Mouse (Mus musculus) intestine, embryonic 14.5 days (tissue): ENCODE measurements around the gene Zfp949. TPM values are rescaled to one million over a fixed set of nuclear protein-coding genes. Genes with fewer than 3 reads are reported as not detected.

Experiments
- ATAC-seq: fragments of 200-750 bp; cut with Nextera tagmentation; replicated peaks from 2 replicates; pipeline ENCODE4 v1.8.0; 2017; ENCODE audit warnings: low read depth, moderate number of reproducible peaks, moderate TSS enrichment, moderate library complexity; ENCODE audit not compliant: low FRiP score, low TSS enrichment
- DNase-seq: peaks from one replicate; pipeline ENCODE4 v3.0.0-alpha.2; 2018; ENCODE audit warnings: low spot score
- H3K27ac ChIP-seq: fragments of 300-500 bp; sonication (generic); 2 replicates; pipeline ENCODE4 v1.5.1; 2014; ENCODE audit warnings: low read depth, mild to moderate bottlenecking, control low read depth
- H3K27me3 ChIP-seq: fragments of 300-500 bp; sonication (generic); replicated peaks from 2 replicates; pipeline ENCODE4 v1.6.1; 2014; ENCODE audit warnings: low read length, control low read depth; ENCODE audit not compliant: control insufficient read depth, insufficient read depth
- H3K36me3 ChIP-seq: fragments of 300-500 bp; sonication (generic); 2 replicates; pipeline ENCODE4 v1.6.1; 2014; ENCODE audit warnings: low read length, control low read depth; ENCODE audit not compliant: control insufficient read depth, insufficient read depth
- H3K4me1 ChIP-seq: fragments of 300-500 bp; sonication (generic); replicated peaks from 2 replicates; pipeline ENCODE4 v1.6.1; 2014; ENCODE audit warnings: low read length, control low read depth, mixed read lengths; ENCODE audit not compliant: control insufficient read depth, insufficient read depth
- H3K4me2 ChIP-seq: fragments of 300-500 bp; sonication (generic); 2 replicates; pipeline ENCODE4 v1.6.1; 2014; ENCODE audit warnings: low read length
- H3K4me3 ChIP-seq: fragments of 300-500 bp; sonication (generic); 2 replicates; pipeline ENCODE4 v1.5.1; 2014; ENCODE audit warnings: low read depth, low read length, control low read depth, mixed read lengths
- H3K9ac ChIP-seq: fragments of 300-500 bp; sonication (generic); 2 replicates; pipeline ENCODE4 v1.6.1; 2014; ENCODE audit warnings: mild to moderate bottlenecking, low read length
- H3K9me3 ChIP-seq: fragments of 300-500 bp; sonication (generic); 2 replicates; pipeline ENCODE4 v1.6.1; 2016; ENCODE audit warnings: low read length, control low read depth; ENCODE audit not compliant: control insufficient read depth
- WGBS: fragments of 180-500 bp; shearing (Covaris S2); extraction: QIAGEN DNeasy Blood & Tissue Kit; methylation state at CpG from one replicate; pipeline ENCODE4 v1.1.7; 2014; 5-methylcytosine and 5-hydroxymethylcytosine counted together
- polyA plus RNA-seq: library from polyadenylated mRNA; unstranded; fragments of >200 nt; fragmentation: Nextera tagmentation; extraction: Ambion mirVana; gene quantifications from 2 replicates; pipeline ENCODE4 v1.2.1, GENCODE M21; 2014

Gene Zfp949
- polyA plus RNA-seq, 1 experiment from 2014 or later, result 9.6 TPM

- H3K4me3 ChIP-seq, result no peak overlapping the region
- 86% methylated on average over 3 of the region's 3 CpGs for WGBS
- no peaks in the 10 kb centered on the region for H3K4me1 ChIP-seq
- H3K27me3 ChIP-seq, result no peaks in the 10 kb centered on the region
- H3K27ac ChIP-seq, result no peak overlapping the region
- no peak for ATAC-seq
- no peak overlapping the region for H3K4me2 ChIP-seq
- H3K36me3 ChIP-seq, result no peaks in the 10 kb centered on the region
- no peak for DNase-seq
- no peaks in the 10 kb centered on the region for H3K9me3 ChIP-seq
- H3K9ac ChIP-seq, result no peak overlapping the region
These were observed 18.2 kb upstream of the Zfp949 start for GRCm38 (mm10) chr9:88529571-88529970.

DNA sequence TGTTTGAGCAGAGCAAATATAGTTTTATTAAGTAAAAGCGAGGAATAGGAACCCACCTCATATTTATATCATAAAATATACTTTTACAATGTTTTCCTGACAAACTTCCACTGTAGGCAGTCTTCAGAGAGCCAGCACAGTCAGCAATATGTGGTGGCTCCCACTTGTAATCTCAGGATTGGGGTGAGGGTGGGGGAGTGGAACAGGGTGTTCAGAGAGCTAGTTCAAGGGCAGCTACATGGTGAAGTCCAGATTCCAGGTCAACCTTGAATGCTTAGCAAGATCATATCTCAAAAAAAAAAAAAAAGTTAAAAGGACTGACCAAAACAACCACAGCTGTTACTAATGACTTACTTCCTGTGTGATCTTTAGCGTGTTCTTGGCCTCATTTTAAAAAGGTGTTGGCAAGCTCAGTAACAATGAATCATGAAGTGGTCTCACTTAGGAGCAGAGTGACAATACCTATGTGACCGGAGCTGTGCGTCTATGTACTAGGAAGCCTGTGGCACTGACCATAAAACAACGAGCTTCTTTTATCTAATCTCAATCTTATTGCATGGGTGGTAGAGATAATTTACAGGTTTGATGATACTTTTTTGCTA, 17.7 kb upstream of the Zfp949 start:
- no peak overlapping the region for H3K9ac ChIP-seq
- no peak overlapping the region for H3K27ac ChIP-seq
- no peaks in the 10 kb centered on the region for H3K9me3 ChIP-seq
- H3K4me2 ChIP-seq, result no peak overlapping the region
- no peak for DNase-seq
- ATAC-seq, result no peak
- WGBS, result 59% methylated on average over 5 of the region's 5 CpGs
- no peaks in the 10 kb centered on the region for H3K4me1 ChIP-seq
- H3K27me3 ChIP-seq, result no peaks in the 10 kb centered on the region
- H3K36me3 ChIP-seq, result no peaks in the 10 kb centered on the region
- no peak overlapping the region for H3K4me3 ChIP-seq

DNA sequence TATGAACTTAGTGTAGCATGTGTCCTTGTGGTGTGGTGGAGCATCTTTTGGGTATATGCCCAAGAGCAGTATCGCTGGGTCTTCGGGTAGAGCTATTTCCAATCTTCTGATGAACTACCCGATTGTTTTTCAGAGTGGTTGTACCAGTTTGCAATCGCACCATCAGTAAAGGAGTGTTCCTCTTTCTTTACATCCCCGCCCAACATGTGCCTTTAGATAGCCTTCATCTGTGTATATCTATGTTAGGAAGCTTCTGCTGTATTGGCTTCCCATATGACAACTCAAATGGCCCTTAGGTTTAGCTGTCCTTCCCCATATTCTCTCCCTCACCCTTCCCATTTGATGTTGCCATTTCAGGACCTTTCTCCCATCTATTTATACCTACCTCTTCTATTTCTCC, 13.7 kb upstream of the Zfp949 start:
- Histone ChIP-seq H3K27me3 (no peaks in the 10 kb centered on the region), H3K9me3 (no peaks in the 10 kb centered on the region), H3K36me3 (no peaks in the 10 kb centered on the region), H3K4me2 (no peak overlapping the region), H3K27ac (no peak overlapping the region), H3K4me3 (no peak overlapping the region), H3K4me1 (no peaks in the 10 kb centered on the region), H3K9ac (no peak overlapping the region)
- ATAC-seq, result no peak
- 88% methylated on average over 5 of the region's 5 CpGs for WGBS
- DNase-seq, result no peak

DNA sequence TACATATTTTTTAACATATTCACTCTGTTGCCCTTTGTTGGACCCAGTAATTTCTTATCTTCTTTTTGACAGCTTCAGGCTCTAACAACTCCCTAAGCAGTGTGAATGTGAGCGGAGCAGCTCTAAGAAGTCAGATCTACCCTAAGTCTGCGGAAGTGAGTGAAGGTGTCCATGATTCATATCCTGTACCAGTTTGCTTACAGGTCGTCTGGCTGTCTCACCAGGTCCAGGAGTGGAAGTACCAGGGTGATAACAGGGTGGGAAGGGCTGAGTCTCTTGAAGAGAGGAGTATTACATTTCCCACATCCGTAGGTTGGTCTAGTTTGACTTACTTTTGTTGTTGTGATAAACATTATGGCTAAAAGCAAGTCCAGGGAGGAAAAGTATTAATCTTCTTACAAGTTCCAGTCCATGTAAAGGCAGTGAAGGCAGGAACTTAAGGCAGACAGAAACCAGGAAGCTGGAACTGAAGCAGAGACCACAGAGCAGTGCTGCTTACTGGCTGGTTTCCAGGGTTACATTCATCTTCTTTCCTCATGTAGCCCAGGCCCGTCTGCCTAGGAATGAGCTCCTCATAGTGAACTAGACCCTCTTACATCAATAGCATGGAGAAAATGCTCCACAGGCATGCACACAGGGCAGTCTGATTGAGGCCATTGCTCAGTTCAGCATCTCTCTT, 8.1 kb upstream of the Zfp949 start:
- Histone ChIP-seq H3K4me3 (no peak overlapping the region), H3K36me3 (no peaks in the 10 kb centered on the region), H3K4me1 (no peaks in the 10 kb centered on the region), H3K4me2 (no peak overlapping the region), H3K9ac (no peak overlapping the region), H3K27me3 (no peaks in the 10 kb centered on the region), H3K9me3 (no peaks in the 10 kb centered on the region), H3K27ac (no peak overlapping the region)
- WGBS, result 67% methylated on average over 5 of the region's 5 CpGs
- DNase-seq (peak; percentile 38), ATAC-seq (0 out of 2 replicates have a peak, but pooled peaks have one; percentile 36)

- H3K4me2 ChIP-seq, result no peak overlapping the region
- H3K9ac ChIP-seq, result no peak overlapping the region
- no peak for ATAC-seq
- no peaks in the 10 kb centered on the region for H3K9me3 ChIP-seq
- H3K4me1 ChIP-seq, result no peaks in the 10 kb centered on the region
- no peak overlapping the region for H3K27ac ChIP-seq
- H3K36me3 ChIP-seq, result no peaks in the 10 kb centered on the region
- no peak overlapping the region for H3K4me3 ChIP-seq
- H3K27me3 ChIP-seq, result no peaks in the 10 kb centered on the region
- no peak for DNase-seq
- WGBS, result 28% methylated on average over 2 of the region's 2 CpGs
These were observed 5.0 kb upstream of the Zfp949 start for GRCm38 (mm10) chr9:88542816-88543215.

GRCm38 (mm10) chr9:88545534-88545933, 2.3 kb upstream of the Zfp949 start:
- no peaks in the 10 kb centered on the region for H3K27me3 ChIP-seq
- H3K36me3 ChIP-seq, result no peaks in the 10 kb centered on the region
- 36% methylated on average over 3 of the region's 3 CpGs for WGBS

DNA sequence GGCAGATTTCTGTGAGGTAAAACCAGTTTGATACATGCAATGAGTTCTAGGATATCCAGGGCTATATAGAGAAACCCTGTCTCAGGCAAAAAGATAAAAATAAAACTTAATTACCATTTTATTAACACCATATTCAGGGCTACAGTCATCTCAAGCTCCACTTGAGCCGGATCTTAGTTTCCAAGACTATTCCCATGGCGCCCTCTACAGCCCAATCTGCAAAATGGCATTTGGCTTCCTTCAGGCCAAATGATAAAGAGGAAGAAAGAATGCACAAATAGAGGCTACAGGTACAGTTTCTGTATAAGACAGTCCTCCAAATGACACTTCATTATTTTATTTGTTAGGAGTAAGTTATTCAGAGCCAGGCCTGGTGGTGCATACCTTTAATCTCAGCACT, 1.7 kb upstream of the Zfp949 start:
- H3K27me3 ChIP-seq, result no peaks in the 10 kb centered on the region
- no peak overlapping the region for H3K27ac ChIP-seq
- H3K4me3 ChIP-seq, result no peak overlapping the region
- no peak overlapping the region for H3K9ac ChIP-seq
- no peaks in the 10 kb centered on the region for H3K36me3 ChIP-seq
- DNase-seq (no peak), ATAC-seq (no peak)
- 5% methylated on average over 2 of the region's 2 CpGs for WGBS
- H3K4me2 ChIP-seq, result no peak overlapping the region
- H3K9me3 ChIP-seq, result no peaks in the 10 kb centered on the region
- H3K4me1 ChIP-seq, result peaks cover 14% of the 10 kb centered on the region

More at GRCm38 (mm10) chr9:88545534-88545933, 2.3 kb upstream of the Zfp949 start:
- Histone ChIP-seq H3K9me3 (no peaks in the 10 kb centered on the region), H3K4me3 (no peak overlapping the region), H3K4me2 (no peak overlapping the region), H3K9ac (no peak overlapping the region), H3K27ac (no peak overlapping the region), H3K4me1 (peaks cover 14% of the 10 kb centered on the region)
- ATAC-seq (no peak), DNase-seq (no peak)

GRCm38 (mm10) chr9:88546657-88547056, 1.2 kb upstream of the Zfp949 start:
- Histone ChIP-seq H3K4me2 (no peak overlapping the region), H3K9ac (no peak overlapping the region), H3K27ac (no peak overlapping the region), H3K9me3 (no peaks in the 10 kb centered on the region), H3K36me3 (no peaks in the 10 kb centered on the region), H3K4me1 (peaks cover 14% of the 10 kb centered on the region), H3K4me3 (no peak overlapping the region), H3K27me3 (no peaks in the 10 kb centered on the region)
- DNase-seq (no peak), ATAC-seq (no peak)
- 67% methylated on average over 8 of the region's 8 CpGs for WGBS

DNA sequence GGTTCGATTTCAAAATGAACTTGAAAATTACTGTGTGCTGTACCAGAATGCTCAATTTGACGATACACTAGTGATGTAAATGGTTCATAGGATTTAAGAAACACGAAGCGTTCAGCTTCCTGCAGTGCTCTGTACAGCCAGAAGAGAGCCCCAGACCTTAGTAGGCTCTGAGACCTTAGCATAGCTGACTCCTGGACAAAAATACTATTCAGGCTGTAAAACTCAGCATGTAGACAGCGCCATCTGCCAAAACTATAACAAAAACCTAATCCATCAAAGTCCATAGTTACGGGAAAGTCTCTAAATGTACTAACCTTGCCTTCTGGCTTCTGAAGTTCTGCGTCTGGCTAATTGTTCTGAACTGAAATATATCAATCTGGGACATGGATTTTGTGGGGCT, 550 bp upstream of the Zfp949 start:
- no peak for DNase-seq
- Histone ChIP-seq H3K4me3 (peak overlapping the region; percentile 86), H3K9me3 (no peaks in the 10 kb centered on the region), H3K9ac (0 out of 2 replicates have a peak overlapping the region, but pooled peaks have one; percentile 60), H3K27me3 (no peaks in the 10 kb centered on the region), H3K36me3 (no peaks in the 10 kb centered on the region), H3K27ac (no peak overlapping the region), H3K4me2 (peak overlapping the region; percentile 73), H3K4me1 (peaks cover 14% of the 10 kb centered on the region)
- peak; percentile 13; the same call in 1 of the 2 replicates for ATAC-seq
- 31% methylated on average over 7 of the region's 7 CpGs for WGBS
